Mouse (Mus musculus) cerebellum, postnatal 36 days (tissue): ENCODE measurements around the gene Sec61b.

Experiments
- DNase-seq, 2 experiments: peaks; one replicate each; pipeline ENCODE4 v3.0.0; 2021 to 2022; ENCODE audit warnings: mixed read lengths in 2 of 2

Sec61b gene

DNA sequence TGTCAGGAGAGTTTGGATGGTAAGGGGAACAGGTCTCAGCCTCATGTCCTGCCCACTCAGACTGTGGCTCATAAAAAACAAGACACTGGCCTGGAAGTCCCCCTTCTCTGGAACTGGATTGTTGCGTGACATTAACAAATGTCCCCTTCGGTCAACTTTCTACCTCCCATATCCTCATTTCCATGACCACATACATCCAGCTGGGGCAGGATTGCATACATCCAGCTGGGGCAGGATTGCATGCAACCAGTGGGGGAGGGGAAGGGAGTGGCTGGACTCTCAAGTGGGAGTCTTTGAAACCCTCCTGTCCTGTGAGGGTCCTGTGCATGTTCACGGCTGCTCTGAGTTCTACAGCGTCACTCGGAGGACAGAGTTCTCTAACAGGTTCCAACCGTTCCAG lies 16.8 kb downstream of the Sec61b start:
- no peak for DNase-seq

GRCm38 (mm10) chr4:47492311-47493086 lies 18.0 kb downstream of the Sec61b start:
- DNase-seq: no peak

GRCm38 (mm10) chr4:47493456-47493855 lies 19.0 kb downstream of the Sec61b start:
- no peak for DNase-seq

DNA sequence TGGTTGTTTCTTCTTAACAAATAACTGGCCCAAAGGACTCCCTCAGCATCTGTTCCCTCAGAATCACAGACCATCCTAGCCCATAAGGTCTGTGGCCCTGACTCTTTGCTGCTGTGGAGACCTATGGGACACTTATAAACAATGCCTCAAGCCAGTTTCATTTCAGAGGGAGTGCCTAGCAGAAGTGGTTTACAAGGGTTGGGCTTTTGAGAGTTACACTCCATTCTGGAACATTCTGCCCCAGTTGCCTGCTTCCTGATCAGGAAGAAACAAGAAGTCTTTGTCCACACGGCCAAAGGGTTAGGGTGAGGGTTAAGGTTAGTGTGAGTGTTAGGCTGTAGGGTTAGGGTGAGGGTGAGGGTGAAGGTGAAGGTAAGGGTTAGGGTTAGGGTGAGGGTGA lies 19.7 kb downstream of the Sec61b start:
- DNase-seq: no peak

GRCm38 (mm10) chr4:47494686-47495085 lies 20.2 kb downstream of the Sec61b start:
- DNase-seq: no peak

- DNase-seq: no peak
Measured at GRCm38 (mm10) chr4:47497811-47498385, 23.4 kb downstream of the Sec61b start.

DNA sequence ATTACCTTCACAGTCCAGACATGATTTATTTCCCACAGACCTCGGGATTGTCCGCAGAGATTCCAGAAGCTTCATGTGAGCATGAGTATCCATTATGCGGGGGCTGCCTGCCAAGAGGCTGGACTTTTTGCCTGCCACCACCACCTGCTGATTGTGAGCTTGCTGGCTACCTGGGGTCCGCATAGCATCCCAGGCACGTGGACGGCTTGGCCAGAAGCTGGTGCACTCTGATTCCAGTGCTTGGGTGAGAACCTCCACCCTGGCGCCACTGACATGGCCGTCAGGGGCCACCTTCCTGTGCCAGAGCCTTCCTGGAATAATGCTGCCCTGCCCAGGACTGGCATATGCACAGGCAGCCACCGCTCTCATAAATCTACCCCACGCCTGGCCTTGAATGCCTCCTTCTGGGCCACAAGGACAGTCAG lies 24.7 kb downstream of the Sec61b start:
- DNase-seq: no peak

GRCm38 (mm10) chr4:47502546-47502971 lies 28.1 kb downstream of the Sec61b start:
- peak; percentile 57 to 69 for DNase-seq

DNA sequence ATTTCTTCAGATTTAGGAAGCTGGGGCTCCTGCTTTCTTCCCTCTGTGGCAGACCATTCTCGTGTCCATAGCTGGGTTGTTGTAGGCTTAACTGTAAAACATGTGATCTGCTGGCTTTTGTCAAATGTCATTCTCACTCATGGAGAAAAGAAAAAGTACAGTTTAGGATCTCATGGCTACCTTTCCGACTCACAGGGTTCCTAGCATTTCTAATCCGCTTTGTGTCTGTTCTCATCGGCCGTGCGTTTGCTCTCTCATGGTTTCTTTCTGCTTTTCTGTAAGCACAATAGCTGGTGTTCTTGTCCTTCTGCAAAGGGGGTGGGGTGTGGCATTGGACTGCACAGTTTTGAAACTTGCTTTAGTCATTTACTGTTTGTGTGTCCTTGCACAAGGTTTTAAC lies 28.6 kb downstream of the Sec61b start:
- no peak for DNase-seq

DNA sequence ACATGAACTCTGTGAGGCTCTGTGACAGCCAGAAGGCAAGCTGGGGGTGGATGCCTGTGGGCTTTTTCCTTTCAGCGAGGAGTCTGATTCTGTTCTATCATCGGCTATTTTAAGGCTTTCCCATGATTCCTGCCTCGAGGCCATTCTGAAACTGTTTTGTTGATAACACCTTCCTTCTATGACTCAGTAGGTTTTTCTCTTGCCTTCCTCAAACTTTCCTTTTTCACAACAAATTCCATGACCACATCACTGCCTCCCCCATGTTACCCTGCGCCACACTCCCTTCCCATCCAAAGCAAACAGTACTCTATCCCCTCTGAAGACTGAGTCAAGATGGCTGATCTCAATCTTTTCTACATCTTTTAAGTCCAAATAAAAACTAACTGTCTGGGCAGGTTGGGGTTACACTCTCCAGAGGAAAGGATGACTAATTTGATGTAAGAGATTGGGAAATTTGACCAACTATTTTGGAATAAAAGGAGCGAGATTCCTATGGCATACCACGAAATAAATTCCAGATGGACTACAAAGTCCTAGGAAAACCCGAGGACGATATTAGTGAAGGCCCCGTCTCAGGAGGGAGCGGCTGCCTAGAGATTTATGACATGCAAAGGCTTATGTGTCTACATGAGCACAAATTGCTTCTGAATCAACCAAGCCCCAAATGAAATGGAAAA lies 30.5 kb downstream of the Sec61b start:
- no peak for DNase-seq

GRCm38 (mm10) chr4:47518551-47519181 lies 44.2 kb downstream of the Sec61b start:
- peak; percentile 36 to 53 for DNase-seq

DNA sequence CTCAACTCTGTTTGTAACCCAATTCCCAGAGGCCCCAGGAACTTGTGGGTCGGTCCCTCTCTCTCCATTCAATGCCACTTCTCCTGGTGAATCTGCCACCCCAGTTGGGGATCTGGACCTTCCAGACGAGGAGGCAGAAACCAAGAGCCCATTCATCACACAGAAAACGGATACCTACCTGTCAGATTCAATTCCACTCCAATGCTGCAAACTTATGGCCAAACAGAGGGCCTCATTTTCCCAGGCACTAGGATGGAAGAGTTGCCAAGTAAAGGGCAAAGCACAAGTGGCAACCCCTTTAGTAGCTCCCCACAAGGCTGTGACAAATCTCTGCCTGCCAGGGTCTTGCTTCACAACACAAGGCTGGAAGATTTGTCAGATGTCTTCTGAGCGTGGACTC lies 45.6 kb downstream of the Sec61b start:
- no peak for DNase-seq

GRCm38 (mm10) chr4:47521884-47522605 lies 47.6 kb downstream of the Sec61b start:
- DNase-seq: peak; percentile 14 to 39

GRCm38 (mm10) chr4:47529866-47530265 lies 55.4 kb downstream of the Sec61b start:
- DNase-seq: no peak
